Mouse (Mus musculus): ENCODE results near the gene Nrip2.

- no peak for TF ChIP-seq POLR2A (IDR thresholded peaks at IDR 0.05; ENCODE audit: insufficient read depth, low read depth, low read length)
- TF ChIP-seq CTCF (IDR thresholded peaks at IDR 0.05), result peak; percentile 85
Measured at GRCm38 (mm10) chr6:128445761-128446535, 46.9 kb downstream of the Nrip2 start.
